Mouse (Mus musculus) forebrain, embryonic 16.5 days (tissue): ENCODE data around the gene Spag17. TPM values are rescaled to one million over a fixed set of nuclear protein-coding genes. Genes with fewer than 3 reads are reported as not detected.
A peak's percentile ranks its signal among the peaks of the same experiment; 100 is the strongest.
"Not testable (repeated sequence)": the region's sequence is repeated elsewhere in the genome, so short reads cannot be mapped to it uniquely, and the experiment has no call there.

Experiments
- ATAC-seq: fragments of 200-750 bp; cut with Nextera tagmentation; 2 replicates; pipeline ENCODE4 v1.8.0; 2017; ENCODE audit warnings: mild to moderate bottlenecking, moderate library complexity
- H3K27ac ChIP-seq: fragments of 300-500 bp; sonication (generic); 2 replicates; pipeline ENCODE4 v1.5.1; 2014; ENCODE audit warnings: low read length, control low read depth
- H3K27me3 ChIP-seq: fragments of 300-500 bp; sonication (generic); replicated peaks from 2 replicates; pipeline ENCODE4 v1.6.1; 2014; ENCODE audit warnings: low read length; ENCODE audit not compliant: control insufficient read depth, insufficient read depth
- H3K36me3 ChIP-seq: fragments of 300-500 bp; sonication (generic); 2 replicates; pipeline ENCODE4 v1.6.1; 2014; ENCODE audit not compliant: control insufficient read depth, insufficient read depth
- H3K4me1 ChIP-seq: fragments of 300-500 bp; sonication (generic); replicated peaks from 2 replicates; pipeline ENCODE4 v1.6.1; 2014; ENCODE audit warnings: low read length; ENCODE audit not compliant: control insufficient read depth, insufficient read depth
- H3K4me2 ChIP-seq: fragments of 300-500 bp; sonication (generic); 2 replicates; pipeline ENCODE4 v1.6.1; 2014; ENCODE audit warnings: mild to moderate bottlenecking, low read length, control low read depth
- H3K4me3 ChIP-seq: fragments of 300-500 bp; sonication (generic); replicated peaks from 2 replicates; pipeline ENCODE4 v1.5.1; 2014; ENCODE audit warnings: mild to moderate bottlenecking, low read length, control low read depth
- H3K9ac ChIP-seq: fragments of 300-500 bp; sonication (generic); replicated peaks from 2 replicates; pipeline ENCODE4 v1.6.1; 2014; ENCODE audit warnings: low read depth, low read length, control low read depth
- H3K9me3 ChIP-seq: fragments of 300-500 bp; sonication (generic); 2 replicates; pipeline ENCODE4 v1.6.1; 2016; ENCODE audit warnings: low read length; ENCODE audit not compliant: control insufficient read depth
- WGBS: fragments of 180-500 bp; shearing (Covaris S2); extraction: QIAGEN DNeasy Blood & Tissue Kit; methylation state at CpG from one replicate; pipeline ENCODE4 v1.1.7; 2014; 5-methylcytosine and 5-hydroxymethylcytosine counted together
- polyA plus RNA-seq: library from polyadenylated mRNA; unstranded; fragments of >200 nt; fragmentation: Nextera tagmentation; extraction: Ambion mirVana; gene quantifications from 2 replicates; pipeline ENCODE4 v1.2.1, GENCODE M21; 2015

Gene Spag17
- polyA plus RNA-seq, 1 experiment from 2014 or later: 0.22 TPM

GRCm38 (mm10) chr3:99883988-99884564 is 1.1 kb upstream of the Spag17 start:
- H3K9ac ChIP-seq: no peak overlapping the region
- no peaks in the 10 kb centered on the region for H3K9me3 ChIP-seq
- no peak overlapping the region for H3K4me2 ChIP-seq
- 93% methylated on average over 6 of the region's 6 CpGs for WGBS
- H3K27ac ChIP-seq: no peak overlapping the region
- no peak for ATAC-seq
- no peak overlapping the region for H3K4me3 ChIP-seq
- no peaks in the 10 kb centered on the region for H3K27me3 ChIP-seq
- no peaks in the 10 kb centered on the region for H3K36me3 ChIP-seq
- no peaks in the 10 kb centered on the region for H3K4me1 ChIP-seq

GRCm38 (mm10) chr3:99894741-99895140 is 9.5 kb downstream of the Spag17 start:
- H3K9me3 ChIP-seq, H3K4me2 ChIP-seq, H3K27me3 ChIP-seq, H3K36me3 ChIP-seq, H3K4me3 ChIP-seq, H3K9ac ChIP-seq, H3K27ac ChIP-seq, H3K4me1 ChIP-seq, ATAC-seq: not testable (repeated sequence)
- 75% methylated on average over 4 of the region's 4 CpGs for WGBS

GRCm38 (mm10) chr3:99913809-99914439 is 28.7 kb downstream of the Spag17 start:
- 63% methylated on average over 8 of the region's 8 CpGs for WGBS
- no peak overlapping the region for H3K27ac ChIP-seq
- peaks cover 2% of the 10 kb centered on the region; the same call in 1 of the 2 replicates for H3K4me1 ChIP-seq
- H3K36me3 ChIP-seq: no peaks in the 10 kb centered on the region
- no peak overlapping the region for H3K4me3 ChIP-seq
- H3K9me3 ChIP-seq: no peaks in the 10 kb centered on the region
- H3K27me3 ChIP-seq: no peaks in the 10 kb centered on the region
- H3K9ac ChIP-seq: no peak overlapping the region
- no peak overlapping the region for H3K4me2 ChIP-seq
- peak; percentile 59; the same call in 1 of the 2 replicates for ATAC-seq

GRCm38 (mm10) chr3:99922944-99923343 is 37.7 kb downstream of the Spag17 start:
- H3K36me3 ChIP-seq: no peaks in the 10 kb centered on the region
- ATAC-seq: no peak
- no peak overlapping the region for H3K27ac ChIP-seq
- H3K4me2 ChIP-seq: no peak overlapping the region
- H3K9me3 ChIP-seq: no peaks in the 10 kb centered on the region
- H3K9ac ChIP-seq: no peak overlapping the region
- no peaks in the 10 kb centered on the region for H3K27me3 ChIP-seq
- 94% methylated on average over 3 of the region's 3 CpGs for WGBS
- no peak overlapping the region for H3K4me3 ChIP-seq
- no peaks in the 10 kb centered on the region for H3K4me1 ChIP-seq

- no peak for ATAC-seq
- WGBS: 82% methylated on average over 12 of the region's 12 CpGs
- Histone ChIP-seq H3K4me2 (no peak overlapping the region), H3K27me3 (no peaks in the 10 kb centered on the region), H3K4me3 (no peak overlapping the region), H3K27ac (no peak overlapping the region), H3K4me1 (no peaks in the 10 kb centered on the region), H3K9me3 (no peaks in the 10 kb centered on the region), H3K9ac (no peak overlapping the region), H3K36me3 (no peaks in the 10 kb centered on the region)
Measured at GRCm38 (mm10) chr3:99930920-99931620, 45.9 kb downstream of the Spag17 start.

- ATAC-seq: no peak
Measured at GRCm38 (mm10) chr3:99936159-99936558, 51.0 kb downstream of the Spag17 start.

GRCm38 (mm10) chr3:99938611-99939286 is 53.5 kb downstream of the Spag17 start:
- WGBS: 28% methylated on average over 8 of the region's 8 CpGs
- no peak overlapping the region for H3K4me3 ChIP-seq
- ATAC-seq: peak; percentile 47; the same call in 1 of the 2 replicates
- no peaks in the 10 kb centered on the region for H3K9me3 ChIP-seq
- H3K27ac ChIP-seq: no peak overlapping the region
- no peaks in the 10 kb centered on the region for H3K4me1 ChIP-seq
- no peaks in the 10 kb centered on the region for H3K36me3 ChIP-seq
- no peaks in the 10 kb centered on the region for H3K27me3 ChIP-seq
- no peak overlapping the region for H3K4me2 ChIP-seq
- no peak overlapping the region for H3K9ac ChIP-seq

More at GRCm38 (mm10) chr3:99936159-99936558, 51.0 kb downstream of the Spag17 start:
- H3K9ac ChIP-seq: no peak overlapping the region
- no peak overlapping the region for H3K27ac ChIP-seq
- no peaks in the 10 kb centered on the region for H3K27me3 ChIP-seq
- 64% methylated on average over 1 of the region's 1 CpGs for WGBS
- no peaks in the 10 kb centered on the region for H3K36me3 ChIP-seq
- no peak overlapping the region for H3K4me3 ChIP-seq
- H3K4me1 ChIP-seq: no peaks in the 10 kb centered on the region
- no peak overlapping the region for H3K4me2 ChIP-seq
- H3K9me3 ChIP-seq: no peaks in the 10 kb centered on the region

- Histone ChIP-seq H3K4me3 (no peak overlapping the region), H3K4me1 (no peaks in the 10 kb centered on the region), H3K9me3 (no peaks in the 10 kb centered on the region), H3K9ac (no peak overlapping the region), H3K27ac (no peak overlapping the region), H3K36me3 (no peaks in the 10 kb centered on the region), H3K4me2 (no peak overlapping the region), H3K27me3 (no peaks in the 10 kb centered on the region)
- ATAC-seq: no peak
- 46% methylated on average over 2 of the region's 2 CpGs for WGBS
Measured at GRCm38 (mm10) chr3:99945171-99945570, 60.0 kb downstream of the Spag17 start.

- 80% methylated on average over 9 of the region's 9 CpGs for WGBS
- no peak overlapping the region for H3K4me3 ChIP-seq
- no peak for ATAC-seq
Measured at GRCm38 (mm10) chr3:99954039-99954602, 68.9 kb downstream of the Spag17 start.

More at GRCm38 (mm10) chr3:99954039-99954602, 68.9 kb downstream of the Spag17 start:
- H3K9me3 ChIP-seq: no peaks in the 10 kb centered on the region
- no peak overlapping the region for H3K4me2 ChIP-seq
- H3K9ac ChIP-seq: no peak overlapping the region
- H3K27me3 ChIP-seq: no peaks in the 10 kb centered on the region
- H3K4me1 ChIP-seq: no peaks in the 10 kb centered on the region
- no peaks in the 10 kb centered on the region for H3K36me3 ChIP-seq
- H3K27ac ChIP-seq: no peak overlapping the region
